Mouse (Mus musculus) spleen, postnatal 36 days (tissue): ENCODE measurements around the gene Tmem53.
A peak's percentile ranks its signal among the peaks of the same experiment; 100 is the strongest.
"Not testable (repeated sequence)": the region's sequence is repeated elsewhere in the genome, so short reads cannot be mapped to it uniquely, and the experiment has no call there.

Source experiments
- DNase-seq, 2 experiments: peaks; one replicate each; pipeline ENCODE4 v3.0.0; 2022; ENCODE audit warnings: low spot score in 2 of 2, mixed read lengths in 1 of 2

Gene Tmem53

GRCm38 (mm10) chr4:117250982-117251381, 769 bp upstream of the Tmem53 start:
- DNase-seq, result no peak

GRCm38 (mm10) chr4:117252351-117252750, 600 bp downstream of the Tmem53 start:
- no peak for DNase-seq

- no peak for DNase-seq
Observed at GRCm38 (mm10) chr4:117252755-117253154, 1.0 kb downstream of the Tmem53 start.

GRCm38 (mm10) chr4:117253218-117254016, 1.7 kb downstream of the Tmem53 start:
- no peak for DNase-seq

GRCm38 (mm10) chr4:117254017-117254627, 2.4 kb downstream of the Tmem53 start:
- DNase-seq, result no peak

- DNase-seq, result no peak
Observed at GRCm38 (mm10) chr4:117254672-117255071, 2.9 kb downstream of the Tmem53 start.

GRCm38 (mm10) chr4:117259909-117260308, 8.2 kb downstream of the Tmem53 start:
- not testable (repeated sequence) for DNase-seq

GRCm38 (mm10) chr4:117261222-117261621, 9.5 kb downstream of the Tmem53 start:
- DNase-seq, result no peak

GRCm38 (mm10) chr4:117262101-117262913, 10.6 kb downstream of the Tmem53 start:
- no peak for DNase-seq

- no peak for DNase-seq
Observed at GRCm38 (mm10) chr4:117262987-117263386, 11.2 kb downstream of the Tmem53 start.

GRCm38 (mm10) chr4:117267284-117267683, 15.5 kb downstream of the Tmem53 start:
- DNase-seq, result peak; percentile 58 to 64

- DNase-seq, result no peak
Observed at GRCm38 (mm10) chr4:117267831-117268437, 16.2 kb downstream of the Tmem53 start.

GRCm38 (mm10) chr4:117270278-117270677, 18.5 kb downstream of the Tmem53 start:
- DNase-seq, result peak; percentile 52 to 54

- DNase-seq, result no peak
Observed at GRCm38 (mm10) chr4:117272459-117272858, 20.7 kb downstream of the Tmem53 start.

- no peak for DNase-seq
Observed at GRCm38 (mm10) chr4:117274720-117275119, 23.0 kb downstream of the Tmem53 start.

- no peak for DNase-seq
Observed at GRCm38 (mm10) chr4:117276281-117276711, 24.5 kb downstream of the Tmem53 start.

GRCm38 (mm10) chr4:117277021-117277420, 25.3 kb downstream of the Tmem53 start:
- DNase-seq, result no peak

- no peak for DNase-seq
Observed at GRCm38 (mm10) chr4:117277687-117278086, 25.9 kb downstream of the Tmem53 start.

GRCm38 (mm10) chr4:117278381-117279252, 26.9 kb downstream of the Tmem53 start:
- DNase-seq, result no peak

- no peak for DNase-seq
Observed at GRCm38 (mm10) chr4:117279253-117279642, 27.5 kb downstream of the Tmem53 start.

- DNase-seq, result no peak
Observed at GRCm38 (mm10) chr4:117280397-117280930, 28.7 kb downstream of the Tmem53 start.
